In genomic region chr5:124025146-124025545, GRCm38 (mm10) we compare ENCODE assay signal across 10 mouse cellular contexts. TPM values are rescaled to one million over a fixed set of nuclear protein-coding genes. Genes with fewer than 3 reads are reported as not detected.
A peak's percentile ranks its signal among the peaks of the same experiment; 100 is the strongest.
DNase-seq lines count a peak whose midpoint lies in the region; ATAC-seq and TF ChIP-seq lines count a peak whose summit lies in the region.
"Had no signal": no experiment of that assay in that cellular context is flagged by ENCODE, and none has a peak within 500 bp of the region (broad histone marks: within the 10 kb centered on the region; RNA-seq: fewer than 3 reads in every experiment).

No protein-coding gene starts in this region.

- no peaks in the 10 kb centered on the region for H3K9me3 ChIP-seq in limb, embryonic 14.5 days (ENCODE audit: control insufficient read depth, low read length)
- H3K9me3 ChIP-seq in limb, embryonic 10.5 days (replicated peaks), result no peaks in the 10 kb centered on the region
- H3K9me3 ChIP-seq in liver, embryonic 11.5 days (ENCODE audit: control insufficient read depth, low read length), result no peaks in the 10 kb centered on the region
- H3K9me3 ChIP-seq in neural tube, embryonic 13.5 days, result no peaks in the 10 kb centered on the region

- H3K4me3 ChIP-seq in limb, embryonic 14.5 days (replicated peaks; ENCODE audit: low read length), result no peak overlapping the region
- no peak overlapping the region for H3K4me3 ChIP-seq in limb, embryonic 10.5 days
- H3K4me3 ChIP-seq in liver, embryonic 11.5 days (ENCODE audit: low read depth, low read length), result no peak overlapping the region
- no peak overlapping the region for H3K4me3 ChIP-seq in neural tube, embryonic 13.5 days
- H3K4me3 ChIP-seq: erythroblast, embryonic 14.5 days had no signal

- TF ChIP-seq POLR2A in limb, embryonic 14.5 days (IDR thresholded peaks at IDR 0.05; ENCODE audit: borderline replicate concordance, extremely low read depth, insufficient read depth, insufficient read length), result no peak

- no peak for ATAC-seq in limb, embryonic 14.5 days (ENCODE audit: low FRiP score, low read depth)
- ATAC-seq in liver, embryonic 11.5 days (replicated peaks; ENCODE audit: low FRiP score), result no peak
- ATAC-seq in neural tube, embryonic 13.5 days (ENCODE audit: low read depth), result no peak
- ATAC-seq: CD4-positive, CD25-positive, alpha-beta regulatory T cell, adult 4 months had no signal

- H3K4me2 ChIP-seq in limb, embryonic 14.5 days (replicated peaks; ENCODE audit: low read depth, low read length, severe bottlenecking), result no peak overlapping the region
- H3K4me2 ChIP-seq in liver, embryonic 11.5 days, result no peak overlapping the region
- peak overlapping the region; percentile 20; the same call in 1 of the 2 replicates for H3K4me2 ChIP-seq in neural tube, embryonic 13.5 days

- H3K36me3 ChIP-seq in limb, embryonic 14.5 days (ENCODE audit: control insufficient read depth, insufficient read depth, low read length), result peaks cover 11% of the 10 kb centered on the region; the same call in 1 of the 2 replicates
- peaks cover 64% of the 10 kb centered on the region for H3K36me3 ChIP-seq in limb, embryonic 10.5 days
- peaks cover 9% of the 10 kb centered on the region; the same call in 1 of the 2 replicates for H3K36me3 ChIP-seq in liver, embryonic 11.5 days (ENCODE audit: control insufficient read depth, insufficient read depth, low read length)
- 0 out of 2 replicates have a peak, but pooled peaks cover 6% of the 10 kb centered on the region for H3K36me3 ChIP-seq in neural tube, embryonic 13.5 days

- no peaks in the 10 kb centered on the region for H3K27me3 ChIP-seq in limb, embryonic 14.5 days (ENCODE audit: control insufficient read depth, insufficient read depth, low read length)
- no peaks in the 10 kb centered on the region for H3K27me3 ChIP-seq in limb, embryonic 10.5 days (ENCODE audit: low read depth, poor library complexity, severe bottlenecking)
- H3K27me3 ChIP-seq in liver, embryonic 11.5 days (replicated peaks; ENCODE audit: control insufficient read depth, insufficient read depth, low read length), result no peaks in the 10 kb centered on the region
- no peaks in the 10 kb centered on the region for H3K27me3 ChIP-seq in neural tube, embryonic 13.5 days

- no peak overlapping the region for H3K27ac ChIP-seq in limb, embryonic 14.5 days (replicated peaks; ENCODE audit: low read depth, low read length)
- no peak overlapping the region for H3K27ac ChIP-seq in limb, embryonic 10.5 days
- peak overlapping the region; percentile 6; the same call in 1 of the 2 replicates for H3K27ac ChIP-seq in liver, embryonic 11.5 days (ENCODE audit: low read depth, low read length)
- peak overlapping the region; percentile 73 for H3K27ac ChIP-seq in neural tube, embryonic 13.5 days (replicated peaks)

- H3K9ac ChIP-seq in limb, embryonic 14.5 days (ENCODE audit: low read depth, low read length, severe bottlenecking), result peak overlapping the region; percentile 7; the same call in 1 of the 2 replicates
- H3K9ac ChIP-seq in liver, embryonic 11.5 days (ENCODE audit: low read depth, low read length), result no peak overlapping the region
- 0 out of 2 replicates have a peak overlapping the region, but pooled peaks have one; percentile 23 for H3K9ac ChIP-seq in neural tube, embryonic 13.5 days

- 81% methylated on average over 9 of the region's 9 CpGs for WGBS in limb, embryonic 14.5 days
- WGBS in limb, embryonic 10.5 days, result 84% methylated on average over 9 of the region's 9 CpGs
- 58% methylated on average over 9 of the region's 9 CpGs for WGBS in liver, embryonic 11.5 days
- WGBS in neural tube, embryonic 13.5 days, result 46% methylated on average over 9 of the region's 9 CpGs

- peaks cover 26% of the 10 kb centered on the region for H3K4me1 ChIP-seq in limb, embryonic 14.5 days (ENCODE audit: control insufficient read depth, insufficient read depth, low read length)
- peaks cover 29% of the 10 kb centered on the region for H3K4me1 ChIP-seq in limb, embryonic 10.5 days
- peaks cover 92% of the 10 kb centered on the region for H3K4me1 ChIP-seq in liver, embryonic 11.5 days (replicated peaks; ENCODE audit: control insufficient read depth, insufficient read depth, low read length)
- H3K4me1 ChIP-seq in neural tube, embryonic 13.5 days (replicated peaks), result peaks cover 77% of the 10 kb centered on the region

- DNase-seq in embryo, embryonic 10 days (ENCODE audit: low spot score), result peak; percentile 54
- DNase-seq in embryo, embryonic 9.5 days (ENCODE audit: extremely low spot score), result no peak
- no peak for DNase-seq in limb, embryonic 14.5 days (ENCODE audit: low spot score)
- DNase-seq in limb, embryonic 10.5 days (ENCODE audit: low spot score), result no peak
- no peak for DNase-seq in liver, embryonic 11.5 days (ENCODE audit: low spot score)
- DNase-seq in thymus, postnatal 14 days, result no peak
- no peak for DNase-seq in urinary bladder, postnatal 36 days (ENCODE audit: low spot score in 2 of 2)

RNA-seq across cellular contexts. Expression of gene Vps37b, which starts 6.9 kb away (rescaled TPM):
- 44.2 and 54.9 TPM in 2 replicates for polyA plus RNA-seq in limb, embryonic 14.5 days (2012; rRNA removed)
- polyA plus RNA-seq in limb, embryonic 14.5 days (2014; fragmentation: Nextera tagmentation; extraction: Ambion mirVana), result 29.3 and 34.4 TPM in 2 replicates
- polyA plus RNA-seq in limb, embryonic 10.5 days (2016; fragmentation: Nextera tagmentation; extraction: Ambion mirVana), result 40.5 and 42.6 TPM in 2 replicates
- 31.3 TPM in 2 replicates for polyA plus RNA-seq in liver, embryonic 11.5 days (2014; fragmentation: Nextera tagmentation; extraction: Ambion mirVana)
- polyA plus RNA-seq in neural tube, embryonic 13.5 days (2015; fragmentation: Nextera tagmentation; extraction: Ambion mirVana), result 77.5 and 78.5 TPM in 2 replicates

RNA-seq across cellular contexts. Expression of gene Hip1r, which starts 51.7 kb away (rescaled TPM):
- polyA plus RNA-seq in limb, embryonic 14.5 days (2012; rRNA removed), result 10.6 and 12.3 TPM in 2 replicates
- polyA plus RNA-seq in limb, embryonic 14.5 days (2014; fragmentation: Nextera tagmentation; extraction: Ambion mirVana), result 8.7 and 9.9 TPM in 2 replicates
- 7.1 and 8.3 TPM in 2 replicates for polyA plus RNA-seq in limb, embryonic 10.5 days (2016; fragmentation: Nextera tagmentation; extraction: Ambion mirVana)
- 20.2 and 20.6 TPM in 2 replicates for polyA plus RNA-seq in liver, embryonic 11.5 days (2014; fragmentation: Nextera tagmentation; extraction: Ambion mirVana)
- polyA plus RNA-seq in neural tube, embryonic 13.5 days (2015; fragmentation: Nextera tagmentation; extraction: Ambion mirVana), result 17.1 and 22.3 TPM in 2 replicates

Comparison
In these comparisons a context has a peak if more than half of its experiments do, and no peak if none do; other contexts are left out.
1. H3K27ac ChIP-seq: peak in liver, embryonic 11.5 days (single experiment) and neural tube, embryonic 13.5 days (single experiment); none in limb, embryonic 14.5 days (single experiment) and limb, embryonic 10.5 days (single experiment).